Mouse (Mus musculus): ENCODE measurements around the gene Astn2. TPM values are rescaled to one million over a fixed set of nuclear protein-coding genes. Genes with fewer than 3 reads are reported as not detected.

The Astn2 gene
- polyA plus RNA-seq, 1 experiment: not detected

GRCm38 (mm10) chr4:66321051-66321450 is 83.4 kb downstream of the Astn2 start:
- Histone ChIP-seq H3K27me3 (replicated peaks) (no peaks in the 10 kb centered on the region), H3K4me3 (replicated peaks) (no peak overlapping the region), H3K36me3 (replicated peaks; ENCODE audit: low read length) (no peaks in the 10 kb centered on the region), H3K4me1 (no peaks in the 10 kb centered on the region), H3K9me3 (no peaks in the 10 kb centered on the region)
- TF ChIP-seq GATA1 (IDR thresholded peaks at IDR 0.05; ENCODE audit: borderline replicate concordance, low read length) (no peak), FLI1 (IDR thresholded peaks at IDR 0.05; ENCODE audit: low read length) (no peak)

DNA sequence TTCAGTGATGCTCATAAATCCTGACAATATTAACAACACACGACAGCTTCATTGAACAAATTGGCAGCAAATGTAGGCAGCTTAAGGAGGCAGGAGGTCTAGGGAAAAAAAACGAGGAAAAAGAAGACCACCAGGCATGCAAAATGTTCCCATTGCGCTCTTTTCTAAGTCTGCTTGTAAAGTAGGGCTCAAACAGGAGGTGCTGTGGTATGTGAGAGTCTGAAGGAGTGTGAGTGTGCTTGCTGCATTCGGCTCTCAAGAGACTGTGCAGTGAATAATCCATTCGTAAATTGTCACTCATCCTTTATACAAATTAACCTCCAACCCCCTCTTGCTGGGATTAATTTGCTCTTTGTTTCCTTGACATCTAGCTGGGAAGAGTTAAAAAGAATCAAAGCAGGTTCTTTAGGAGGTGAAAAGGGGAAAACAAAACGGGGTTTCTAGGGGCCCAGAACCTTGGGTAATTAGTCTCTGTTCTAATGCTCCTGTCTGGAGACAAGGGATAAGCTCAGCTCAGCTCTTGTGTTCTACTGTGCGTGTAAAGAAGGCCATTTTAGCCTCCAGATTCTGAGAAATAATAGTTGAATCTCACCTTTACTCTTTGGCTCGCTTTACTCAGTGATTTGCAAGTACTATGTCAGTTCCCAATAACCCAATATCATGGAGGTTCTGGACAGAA is 89.5 kb downstream of the Astn2 start:
- Histone ChIP-seq H3K4me1 (no peaks in the 10 kb centered on the region), H3K27me3 (replicated peaks) (no peaks in the 10 kb centered on the region), H3K9me3 (no peaks in the 10 kb centered on the region), H3K36me3 (replicated peaks; ENCODE audit: low read length) (no peaks in the 10 kb centered on the region), H3K4me3 (replicated peaks) (no peak overlapping the region)
- TF ChIP-seq FLI1 (IDR thresholded peaks at IDR 0.05; ENCODE audit: low read length): no peak
- no peak for TF ChIP-seq GATA1 (IDR thresholded peaks at IDR 0.05; ENCODE audit: borderline replicate concordance, low read length)

- H3K4me1 ChIP-seq: no peaks in the 10 kb centered on the region
- H3K27me3 ChIP-seq (replicated peaks): no peaks in the 10 kb centered on the region
- H3K4me3 ChIP-seq (replicated peaks): no peak overlapping the region
- TF ChIP-seq FLI1 (IDR thresholded peaks at IDR 0.05; ENCODE audit: low read length): no peak
- TF ChIP-seq GATA1 (IDR thresholded peaks at IDR 0.05; ENCODE audit: borderline replicate concordance, low read length): no peak
- no peaks in the 10 kb centered on the region for H3K9me3 ChIP-seq
- no peaks in the 10 kb centered on the region for H3K36me3 ChIP-seq (replicated peaks; ENCODE audit: low read length)
Observed at GRCm38 (mm10) chr4:66312733-66313132, 91.7 kb downstream of the Astn2 start.

- Histone ChIP-seq H3K27me3 (replicated peaks) (no peaks in the 10 kb centered on the region), H3K4me1 (no peaks in the 10 kb centered on the region), H3K36me3 (replicated peaks; ENCODE audit: low read length) (no peaks in the 10 kb centered on the region), H3K4me3 (replicated peaks) (no peak overlapping the region), H3K9me3 (no peaks in the 10 kb centered on the region)
- TF ChIP-seq GATA1 (IDR thresholded peaks at IDR 0.05; ENCODE audit: borderline replicate concordance, low read length): no peak
- no peak for TF ChIP-seq FLI1 (IDR thresholded peaks at IDR 0.05; ENCODE audit: low read length)
Observed at GRCm38 (mm10) chr4:66310315-66311020, 93.9 kb downstream of the Astn2 start.

- H3K9me3 ChIP-seq: 0 out of 2 replicates have a peak, but pooled peaks cover 7% of the 10 kb centered on the region
- no peaks in the 10 kb centered on the region for H3K27me3 ChIP-seq (replicated peaks)
- H3K4me3 ChIP-seq (replicated peaks): no peak overlapping the region
- no peak for TF ChIP-seq FLI1 (IDR thresholded peaks at IDR 0.05; ENCODE audit: low read length)
- no peak for TF ChIP-seq GATA1 (IDR thresholded peaks at IDR 0.05; ENCODE audit: borderline replicate concordance, low read length)
- H3K36me3 ChIP-seq (replicated peaks; ENCODE audit: low read length): no peaks in the 10 kb centered on the region
- no peaks in the 10 kb centered on the region for H3K4me1 ChIP-seq
Observed at GRCm38 (mm10) chr4:66306377-66306776, 98.0 kb downstream of the Astn2 start.

DNA sequence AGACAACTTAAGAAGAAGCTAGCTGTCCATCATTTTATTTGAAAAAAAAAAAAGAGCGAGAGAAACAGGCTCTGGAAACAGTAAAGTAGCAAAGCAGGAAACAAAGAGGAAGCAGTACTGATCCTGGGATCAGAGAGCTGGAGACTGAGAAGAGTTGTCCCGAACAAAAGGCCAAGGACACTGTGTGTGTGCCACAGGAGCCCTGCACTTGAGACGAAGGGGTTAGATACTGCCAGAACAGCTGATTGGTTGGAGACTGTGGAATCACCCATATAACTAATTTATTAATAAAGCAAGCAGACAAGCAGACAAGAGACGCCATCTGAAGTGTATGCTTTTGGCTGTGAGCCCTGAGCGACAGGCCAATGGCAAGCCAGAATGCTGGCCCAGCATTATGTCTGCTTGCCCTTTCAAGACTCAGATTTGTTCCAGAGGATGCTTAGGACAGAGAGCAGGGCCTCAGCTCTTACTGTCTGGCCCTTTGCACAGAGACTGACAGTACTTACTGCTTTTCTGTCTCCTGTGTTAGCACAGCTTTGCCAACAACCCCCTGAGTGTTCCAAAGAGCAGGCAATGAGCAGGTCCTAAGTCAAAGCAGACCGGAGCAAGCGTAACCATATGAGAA is 101.6 kb downstream of the Astn2 start:
- Histone ChIP-seq H3K4me1 (no peaks in the 10 kb centered on the region), H3K4me3 (replicated peaks) (no peak overlapping the region), H3K27me3 (replicated peaks) (no peaks in the 10 kb centered on the region), H3K9me3 (0 out of 2 replicates have a peak, but pooled peaks cover 7% of the 10 kb centered on the region), H3K36me3 (replicated peaks; ENCODE audit: low read length) (no peaks in the 10 kb centered on the region)
- TF ChIP-seq GATA1 (IDR thresholded peaks at IDR 0.05; ENCODE audit: borderline replicate concordance, low read length) (no peak), FLI1 (IDR thresholded peaks at IDR 0.05; ENCODE audit: low read length) (no peak)

DNA sequence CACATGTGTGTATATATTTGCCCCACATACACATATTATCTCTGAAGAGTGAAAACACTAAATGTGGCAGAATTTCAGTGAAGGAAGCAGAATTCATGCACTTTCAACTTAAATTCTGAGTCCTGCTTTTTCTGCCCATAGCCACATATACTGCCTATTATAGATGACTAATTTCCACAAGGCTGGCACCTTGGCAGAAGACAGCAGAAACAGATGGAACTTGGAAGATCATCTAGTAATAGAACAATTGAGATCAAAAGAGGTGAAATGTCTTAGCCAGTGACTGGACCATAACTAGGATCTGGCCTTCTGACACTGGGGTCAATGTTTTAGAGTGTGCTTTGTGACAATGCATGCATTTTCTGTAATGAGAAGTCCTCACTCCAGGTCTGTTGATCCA is 119.4 kb downstream of the Astn2 start:
- no peak overlapping the region for H3K4me3 ChIP-seq (replicated peaks)
- no peaks in the 10 kb centered on the region for H3K4me1 ChIP-seq
- H3K36me3 ChIP-seq (replicated peaks; ENCODE audit: low read length): no peaks in the 10 kb centered on the region
- H3K27me3 ChIP-seq (replicated peaks): no peaks in the 10 kb centered on the region
- TF ChIP-seq GATA1 (IDR thresholded peaks at IDR 0.05; ENCODE audit: borderline replicate concordance, low read length): no peak
- TF ChIP-seq FLI1 (IDR thresholded peaks at IDR 0.05; ENCODE audit: low read length): no peak
- no peaks in the 10 kb centered on the region for H3K9me3 ChIP-seq

- no peaks in the 10 kb centered on the region for H3K27me3 ChIP-seq (replicated peaks)
- no peaks in the 10 kb centered on the region for H3K9me3 ChIP-seq
- no peak for TF ChIP-seq GATA1 (IDR thresholded peaks at IDR 0.05; ENCODE audit: borderline replicate concordance, low read length)
- TF ChIP-seq FLI1 (IDR thresholded peaks at IDR 0.05; ENCODE audit: low read length): no peak
Observed at GRCm38 (mm10) chr4:66276096-66276495, 128.3 kb downstream of the Astn2 start.

GRCm38 (mm10) chr4:66271550-66272117 is 132.8 kb downstream of the Astn2 start:
- no peaks in the 10 kb centered on the region for H3K27me3 ChIP-seq (replicated peaks)
- no peaks in the 10 kb centered on the region for H3K4me1 ChIP-seq
- TF ChIP-seq FLI1 (IDR thresholded peaks at IDR 0.05; ENCODE audit: low read length) (no peak), GATA1 (IDR thresholded peaks at IDR 0.05; ENCODE audit: borderline replicate concordance, low read length) (no peak)
- H3K36me3 ChIP-seq (replicated peaks; ENCODE audit: low read length): no peaks in the 10 kb centered on the region
- no peaks in the 10 kb centered on the region for H3K9me3 ChIP-seq
- H3K4me3 ChIP-seq (replicated peaks): no peak overlapping the region

More at GRCm38 (mm10) chr4:66276096-66276495, 128.3 kb downstream of the Astn2 start:
- H3K36me3 ChIP-seq (replicated peaks; ENCODE audit: low read length): no peaks in the 10 kb centered on the region
- H3K4me3 ChIP-seq (replicated peaks): no peak overlapping the region
- no peaks in the 10 kb centered on the region for H3K4me1 ChIP-seq
